Mouse (Mus musculus): ENCODE data around the gene Gm21149. TPM values are rescaled to one million over a fixed set of nuclear protein-coding genes. Genes with fewer than 3 reads are reported as not detected.
"Not testable (repeated sequence)": the region's sequence is repeated elsewhere in the genome, so short reads cannot be mapped to it uniquely, and the experiment has no call there.

Gene Gm21149
- total RNA-seq, 2 experiments from 2014 or later: not detected

GRCm38 (mm10) chr5:15466218-15466617 is 10.1 kb downstream of the Gm21149 start:
- DNase-seq; intact Hi-C loops (cut with DNase I): not testable (repeated sequence)

GRCm38 (mm10) chr5:15463561-15463960 is 12.8 kb downstream of the Gm21149 start:
- DNase-seq: peak in 1 of 2 experiments; percentile 9
- intact Hi-C loops (cut with DNase I): not testable (repeated sequence)

GRCm38 (mm10) chr5:15461613-15462012 is 14.7 kb downstream of the Gm21149 start:
- not testable (repeated sequence) for DNase-seq

GRCm38 (mm10) chr5:15457865-15458571 is 18.3 kb downstream of the Gm21149 start:
- intact Hi-C loops (cut with DNase I); DNase-seq: not testable (repeated sequence)

More at GRCm38 (mm10) chr5:15461613-15462012, 14.7 kb downstream of the Gm21149 start:
- intact Hi-C loops (cut with DNase I): not testable (repeated sequence)

Other genes starting within 250 kb of the Gm21149 start
- gene Gm21190, start 52.7 kb upstream of the Gm21149 start, total RNA-seq (2021): not detected
- not detected for gene Gm21083, start 100.8 kb upstream of the Gm21149 start, total RNA-seq (2021)
- not detected for gene Speer4d, start 142.5 kb upstream of the Gm21149 start, total RNA-seq (2021)
- not detected for gene 4930572O03Rik, start 180.5 kb upstream of the Gm21149 start, total RNA-seq (2021)
- not detected for gene Speer4c, start 237.7 kb upstream of the Gm21149 start, total RNA-seq (2021)

All from heart, postnatal 14 days (tissue).